Comparison of ENCODE assay signal across 10 mouse cellular contexts in genomic region chr2:158152685-158153309, GRCm38 (mm10). TPM values are rescaled to one million over a fixed set of nuclear protein-coding genes. Genes with fewer than 3 reads are reported as not detected.
DNase-seq lines count a peak whose midpoint lies in the region; ATAC-seq and TF ChIP-seq lines count a peak whose summit lies in the region.
"Had no signal": no experiment of that assay in that cellular context is flagged by ENCODE, and none has a peak within 500 bp of the region (broad histone marks: within the 10 kb centered on the region; RNA-seq: fewer than 3 reads in every experiment).

No protein-coding gene starts in this region.

- H3K4me3 ChIP-seq in E14TG2a.4 (replicated peaks; ENCODE audit: low read length) (peak overlapping the region; percentile 41), MEL (ENCODE audit: control insufficient read depth in 1 of 2, insufficient read depth in 1 of 2, low read depth in 2 of 2, low read length in 2 of 2) (peak overlapping the region; percentile 5 to 63; a peak in 2 of 4 replicates)
- H3K4me3 ChIP-seq in forebrain, embryonic 13.5 days: no peak overlapping the region
- peak overlapping the region; percentile 20; the same call in 1 of the 2 replicates for H3K4me3 ChIP-seq in liver, embryonic 11.5 days (ENCODE audit: low read depth, low read length)

- TF ChIP-seq RAD21 in MEL (IDR thresholded peaks at IDR 0.05; ENCODE audit: low read depth, low read length): no peak

- WGBS in forebrain, embryonic 13.5 days: 17% methylated on average over 6 of the region's 6 CpGs
- 32% methylated on average over 6 of the region's 6 CpGs for WGBS in liver, embryonic 11.5 days

- peak; percentile 70; the same call in 1 of the 2 replicates for ATAC-seq in forebrain, embryonic 13.5 days
- peak; percentile 60 for ATAC-seq in liver, embryonic 11.5 days (replicated peaks; ENCODE audit: low FRiP score)
- ATAC-seq in monocyte, adult 5-6 weeks (replicated peaks; ENCODE audit: insufficient number of reproducible peaks, low FRiP score, low TSS enrichment, poor library complexity, severe bottlenecking): no peak

- H3K4me2 ChIP-seq in forebrain, embryonic 13.5 days: peak overlapping the region; percentile 68; the same call in 1 of the 2 replicates
- peak overlapping the region; percentile 75 for H3K4me2 ChIP-seq in liver, embryonic 11.5 days

- peak; percentile 46 for DNase-seq in MEL (ENCODE audit: low read depth, low spot score)
- no peak for DNase-seq in liver, embryonic 11.5 days (ENCODE audit: low spot score)
- DNase-seq in spleen, postnatal 4 days (ENCODE audit: low spot score in 2 of 2): no peak
- DNase-seq in kidney, postnatal 14 days: no peak
- DNase-seq: cerebellum, adult 9-11 months; heart, postnatal 14 days; lung, postnatal 14 days had no signal

- H3K27me3 ChIP-seq in E14TG2a.4 (ENCODE audit: insufficient read depth, low read length) (no peaks in the 10 kb centered on the region), MEL (ENCODE audit: control insufficient read depth in 1 of 2, insufficient read depth in 2 of 2, low read length in 2 of 2) (no peaks in the 10 kb centered on the region)
- peaks cover 2% of the 10 kb centered on the region; the same call in 1 of the 2 replicates for H3K27me3 ChIP-seq in forebrain, embryonic 13.5 days
- no peaks in the 10 kb centered on the region for H3K27me3 ChIP-seq in liver, embryonic 11.5 days (replicated peaks; ENCODE audit: control insufficient read depth, insufficient read depth, low read length)

- H3K79me2 ChIP-seq in MEL (ENCODE audit: control insufficient read depth, insufficient read depth, low read length, poor library complexity): no peaks in the 10 kb centered on the region

- no peak for TF ChIP-seq POLR2A in MEL (IDR thresholded peaks at IDR 0.05; ENCODE audit: control insufficient read depth in 1 of 2, insufficient read depth in 1 of 2, low read depth in 1 of 2, low read length in 2 of 2, poor library complexity in 1 of 2)

- H3K36me3 ChIP-seq in E14TG2a.4 (ENCODE audit: insufficient read depth, low read length) (no peaks in the 10 kb centered on the region), MEL (ENCODE audit: control insufficient read depth in 1 of 2, insufficient read depth in 2 of 2, low read length in 2 of 2) (peaks cover 0 to 4% of the 10 kb centered on the region in 2 experiments; a peak in 2 of 4 replicates)
- no peaks in the 10 kb centered on the region for H3K36me3 ChIP-seq in forebrain, embryonic 13.5 days (ENCODE audit: poor library complexity, severe bottlenecking)
- H3K36me3 ChIP-seq in liver, embryonic 11.5 days (ENCODE audit: control insufficient read depth, insufficient read depth, low read length): no peaks in the 10 kb centered on the region

- TF ChIP-seq CTCF in E14TG2a.4 (conservative IDR thresholded peaks at IDR 0.05; ENCODE audit: low read length) (no peak), MEL (IDR thresholded peaks at IDR 0.05 in 2 of 3, conservative IDR thresholded peaks at IDR 0.05 in 1 of 3; ENCODE audit: control insufficient read depth in 1 of 3, insufficient read depth in 1 of 3, low read depth in 2 of 3, low read length in 3 of 3, poor library complexity in 1 of 3, severe bottlenecking in 1 of 3) (no peak)

- H3K4me1 ChIP-seq in E14TG2a.4 (replicated peaks; ENCODE audit: low read depth, low read length) (peaks cover 63% of the 10 kb centered on the region), MEL (ENCODE audit: control insufficient read depth in 1 of 2, insufficient read depth in 2 of 2, low read length in 2 of 2) (peaks cover 4 to 15% of the 10 kb centered on the region in 2 experiments)
- H3K4me1 ChIP-seq in forebrain, embryonic 13.5 days: peaks cover 18% of the 10 kb centered on the region
- H3K4me1 ChIP-seq in liver, embryonic 11.5 days (replicated peaks; ENCODE audit: control insufficient read depth, insufficient read depth, low read length): peaks cover 32% of the 10 kb centered on the region

- H3K27ac ChIP-seq in MEL (ENCODE audit: control insufficient read depth, low read depth, low read length): no peak overlapping the region
- H3K27ac ChIP-seq in forebrain, embryonic 13.5 days: peak overlapping the region; percentile 14; the same call in 1 of the 2 replicates
- H3K27ac ChIP-seq in liver, embryonic 11.5 days (ENCODE audit: low read depth, low read length): peak overlapping the region; percentile 58

- H3K9me3 ChIP-seq in E14TG2a.4 (ENCODE audit: low read length): peaks cover 5% of the 10 kb centered on the region
- no peaks in the 10 kb centered on the region for H3K9me3 ChIP-seq in MEL (replicated peaks; ENCODE audit: insufficient read depth, low read length)
- H3K9me3 ChIP-seq in forebrain, embryonic 13.5 days (replicated peaks): 0 out of 2 replicates have a peak, but pooled peaks cover 4% of the 10 kb centered on the region
- H3K9me3 ChIP-seq in liver, embryonic 11.5 days (ENCODE audit: control insufficient read depth, low read length): no peaks in the 10 kb centered on the region

- peak overlapping the region; percentile 22; the same call in 1 of the 2 replicates for H3K9ac ChIP-seq in MEL (ENCODE audit: control insufficient read depth, low read depth, low read length, poor library complexity, severe bottlenecking)
- no peak overlapping the region for H3K9ac ChIP-seq in forebrain, embryonic 13.5 days
- H3K9ac ChIP-seq in liver, embryonic 11.5 days (ENCODE audit: low read depth, low read length): peak overlapping the region; percentile 45

- no peak for TF ChIP-seq EP300 in MEL (IDR thresholded peaks at IDR 0.05; ENCODE audit: low read depth in 1 of 2, low read length in 2 of 2)

TF ChIP-seq in MEL, 35 proteins besides CTCF, POLR2A, EP300 and RAD21:
- TF ChIP-seq GATA1 (IDR thresholded peaks at IDR 0.05; ENCODE audit: low read depth, low read length) (0 out of 2 replicates have a peak, but pooled peaks have one; percentile 14), GABPA (IDR thresholded peaks at IDR 0.05; ENCODE audit: low read depth, low read length) (no peak), ZNF384 (IDR thresholded peaks at IDR 0.05; ENCODE audit: low read depth, low read length) (no peak), USF1 (IDR thresholded peaks at IDR 0.05; ENCODE audit: low read depth, low read length) (no peak), POLR2AphosphoS5 (IDR thresholded peaks at IDR 0.05; ENCODE audit: borderline replicate concordance, low read depth, low read length) (no peak)

RNA-seq across cellular contexts. Expression of gene Tgm2, which starts 6.6 kb away (rescaled TPM):
- 6.1 and 11.0 TPM in 2 replicates for total RNA-seq in MEL (2012; rRNA removed)
- polyA plus RNA-seq in MEL (2012; ENCODE audit: insufficient read depth in 1 of 2, insufficient read length in 2 of 2, low read depth in 1 of 2, low replicate concordance in 2 of 2, missing spikeins in 1 of 2): 1 to 10 TPM in 1 of 2 experiments, not detected in 1; 7.7 TPM
- polyA plus RNA-seq in forebrain, embryonic 13.5 days (2015; fragmentation: Nextera tagmentation; extraction: Ambion mirVana): 3.9 and 4.7 TPM in 2 replicates
- polyA plus RNA-seq in liver, embryonic 11.5 days (2014; fragmentation: Nextera tagmentation; extraction: Ambion mirVana): 49.5 and 49.7 TPM in 2 replicates
- total RNA-seq in monocyte, adult 5-6 weeks (2017): 131 to 275 TPM (median 210 TPM) in 3 replicates
